Mouse (Mus musculus) heart, embryonic 13.5 days (tissue): ENCODE results near the gene Gon4l. TPM values are rescaled to one million over a fixed set of nuclear protein-coding genes. Genes with fewer than 3 reads are reported as not detected.
"Not testable (repeated sequence)": the region's sequence is repeated elsewhere in the genome, so short reads cannot be mapped to it uniquely, and the experiment has no call there.

Source experiments
- ATAC-seq: fragments of 200-750 bp; cut with Nextera tagmentation; 2 replicates; pipeline ENCODE4 v1.8.0; 2017; ENCODE audit warnings: moderate TSS enrichment; ENCODE audit not compliant: insufficient number of reproducible peaks, low FRiP score, low TSS enrichment; ENCODE audit errors: extremely low read depth
- H3K27ac ChIP-seq: fragments of 300-500 bp; sonication (generic); replicated peaks from 2 replicates; pipeline ENCODE4 v1.5.1; 2015; ENCODE audit warnings: moderate library complexity, mild to moderate bottlenecking, inconsistent platforms
- H3K27me3 ChIP-seq: fragments of 300-500 bp; sonication (generic); replicated peaks from 2 replicates; pipeline ENCODE4 v1.6.1; 2015; ENCODE audit warnings: mild to moderate bottlenecking, inconsistent platforms
- H3K36me3 ChIP-seq: fragments of 300-500 bp; sonication (generic); 2 replicates; pipeline ENCODE4 v1.6.1; 2015; ENCODE audit warnings: mild to moderate bottlenecking, inconsistent platforms
- H3K4me1 ChIP-seq: fragments of 300-500 bp; sonication (generic); 2 replicates; pipeline ENCODE4 v1.6.1; 2015; ENCODE audit warnings: inconsistent platforms
- H3K4me2 ChIP-seq: fragments of 300-500 bp; sonication (generic); 2 replicates; pipeline ENCODE4 v1.6.1; 2015; ENCODE audit warnings: inconsistent platforms, mild to moderate bottlenecking, moderate library complexity
- H3K4me3 ChIP-seq: fragments of 300-500 bp; sonication (generic); 2 replicates; pipeline ENCODE4 v1.5.1; 2015; ENCODE audit warnings: moderate library complexity, mild to moderate bottlenecking, inconsistent platforms
- H3K9ac ChIP-seq: fragments of 300-500 bp; sonication (generic); 2 replicates; pipeline ENCODE4 v1.6.1; 2015; ENCODE audit warnings: inconsistent platforms, mild to moderate bottlenecking, moderate library complexity
- H3K9me3 ChIP-seq: fragments of 300-500 bp; sonication (generic); 2 replicates; pipeline ENCODE4 v1.6.1; 2016; ENCODE audit warnings: inconsistent platforms
- WGBS: fragments of 180-500 bp; shearing (Covaris S2); methylation state at CpG from one replicate; pipeline ENCODE4 v1.1.7; 2015; ENCODE audit warnings: mixed read lengths; 5-methylcytosine and 5-hydroxymethylcytosine counted together
- polyA plus RNA-seq: library from polyadenylated mRNA; unstranded; fragments of >200 nt; fragmentation: Nextera tagmentation; extraction: Ambion mirVana; gene quantifications from 2 replicates; pipeline ENCODE4 v1.2.1, GENCODE M21; 2015

Gene Gon4l
- polyA plus RNA-seq: 6.4 and 7.4 TPM in 2 replicates

DNA sequence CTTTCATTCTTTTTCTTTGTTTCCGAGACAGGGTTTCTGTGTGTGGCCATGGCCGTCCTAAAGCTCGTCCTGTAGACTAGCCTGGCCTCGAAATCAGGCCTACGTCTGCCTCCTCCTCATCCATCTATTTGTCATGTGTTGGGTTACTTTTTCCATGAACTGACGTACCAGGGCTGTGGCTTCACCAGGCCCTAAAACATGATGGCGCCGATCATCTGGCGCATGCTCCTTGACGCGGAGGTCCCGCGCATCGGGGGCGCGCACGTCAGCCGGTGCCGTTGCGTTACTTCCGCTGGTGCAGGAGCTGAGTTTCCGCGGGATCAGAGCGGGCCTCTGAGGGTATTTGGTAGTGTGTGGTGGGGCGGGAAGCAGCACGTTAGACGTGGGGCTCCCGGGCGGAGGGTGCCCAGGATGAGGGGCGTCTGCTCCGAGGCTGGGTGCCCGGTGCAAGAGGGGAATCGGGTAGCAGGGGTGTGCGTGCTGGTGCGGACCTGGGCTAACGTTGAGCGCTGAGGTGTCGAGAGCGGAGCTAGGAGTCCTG lies at the start of gene Gon4l:
TSS of gene Gon4l (plus strand) at position 281 of the 541 bp plus-strand sequence.
- ATAC-seq: peak; percentile 42; the same call in 1 of the 2 replicates
- H3K4me1 ChIP-seq, H3K9me3 ChIP-seq, H3K27me3 ChIP-seq: not testable (repeated sequence)
- H3K9ac ChIP-seq: peak within 1 kb of the TSS; percentile 77
- peak within 1 kb of the TSS; percentile 50 for H3K4me3 ChIP-seq
- peak within 1 kb of the TSS; percentile 61; the same call in 1 of the 2 replicates for H3K27ac ChIP-seq
- peak within 1 kb of the TSS; percentile 63 for H3K4me2 ChIP-seq
- WGBS: 3% methylated on average over 31 of the region's 39 CpGs
- peaks cover 15% of the 10 kb centered on the region for H3K36me3 ChIP-seq

- H3K27me3 ChIP-seq, H3K27ac ChIP-seq, ATAC-seq, H3K9ac ChIP-seq, H3K4me1 ChIP-seq, H3K9me3 ChIP-seq, H3K4me3 ChIP-seq, H3K4me2 ChIP-seq: not testable (repeated sequence)
- WGBS: 71% methylated on average over 1 of the region's 4 CpGs
- H3K36me3 ChIP-seq: peaks cover 16% of the 10 kb centered on the region
These were observed 48.7 kb upstream of the Gon4l start for GRCm38 (mm10) chr3:88786323-88786722.

DNA sequence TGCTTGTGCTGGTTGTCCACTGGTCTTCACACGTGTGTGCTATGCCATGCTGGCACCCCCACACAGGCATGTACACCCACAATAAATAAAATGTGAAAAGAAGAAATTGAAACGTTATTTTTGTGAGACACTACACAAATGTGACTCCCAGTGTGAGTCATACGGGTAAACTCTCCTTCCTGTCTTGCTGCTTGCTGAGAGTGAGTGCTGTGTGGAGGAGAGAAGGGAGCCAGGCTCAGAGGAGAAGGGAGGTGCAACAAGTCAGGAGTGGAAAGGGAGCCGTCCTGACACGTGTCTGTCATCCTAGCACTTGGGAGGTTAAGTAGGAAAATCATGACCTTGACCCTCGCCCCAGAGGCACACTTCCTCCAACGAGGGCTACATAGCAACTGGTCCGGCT lies 48.2 kb upstream of the Gon4l start:
- H3K27ac ChIP-seq, H3K9me3 ChIP-seq, H3K4me2 ChIP-seq, ATAC-seq, H3K27me3 ChIP-seq, H3K4me1 ChIP-seq, H3K4me3 ChIP-seq, H3K9ac ChIP-seq: not testable (repeated sequence)
- no CpG with 5 or more reads among the region's 8 CpGs for WGBS
- H3K36me3 ChIP-seq: peaks cover 16% of the 10 kb centered on the region

GRCm38 (mm10) chr3:88788033-88788432 lies 47.0 kb upstream of the Gon4l start:
- peaks cover 16% of the 10 kb centered on the region for H3K36me3 ChIP-seq
- not testable (repeated sequence) for H3K4me3 ChIP-seq, H3K4me1 ChIP-seq, ATAC-seq, H3K4me2 ChIP-seq, H3K27ac ChIP-seq, H3K9ac ChIP-seq, H3K27me3 ChIP-seq, H3K9me3 ChIP-seq
- WGBS: 100% methylated on average over 1 of the region's 4 CpGs

DNA sequence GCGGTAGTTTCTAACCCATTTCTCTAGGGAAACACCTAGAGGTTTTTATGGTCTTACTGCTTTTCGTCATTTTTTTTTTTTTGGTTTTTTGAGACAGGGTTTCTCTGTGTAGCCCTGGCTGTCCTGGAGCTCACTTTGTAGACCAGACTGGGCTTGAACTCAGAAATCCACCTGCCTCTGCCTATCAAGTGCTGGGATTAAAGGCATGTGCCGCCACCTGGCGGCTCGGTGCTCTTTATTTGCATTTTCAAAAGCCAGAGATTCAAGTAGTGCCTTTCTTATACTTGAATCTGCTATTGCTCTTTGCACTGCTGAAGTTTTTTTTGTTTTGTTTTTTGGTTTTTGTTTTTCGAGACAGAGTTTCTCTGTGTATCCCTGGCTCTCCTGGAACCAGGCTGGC lies 37.5 kb upstream of the Gon4l start:
- not testable (repeated sequence) for H3K27me3 ChIP-seq, ATAC-seq, H3K4me1 ChIP-seq, H3K4me2 ChIP-seq, H3K9me3 ChIP-seq, H3K36me3 ChIP-seq, H3K4me3 ChIP-seq, H3K27ac ChIP-seq, H3K9ac ChIP-seq
- 88% methylated on average over 6 of the region's 6 CpGs for WGBS

- no peak overlapping the region for H3K9ac ChIP-seq
- H3K4me1 ChIP-seq: no peaks in the 10 kb centered on the region
- no peak for ATAC-seq
- H3K4me3 ChIP-seq: no peak overlapping the region
- no peaks in the 10 kb centered on the region for H3K9me3 ChIP-seq
- H3K4me2 ChIP-seq: no peak overlapping the region
- H3K27ac ChIP-seq: no peak overlapping the region
- 84% methylated on average over 5 of the region's 5 CpGs for WGBS
- H3K36me3 ChIP-seq: peaks cover 25% of the 10 kb centered on the region
- H3K27me3 ChIP-seq: no peaks in the 10 kb centered on the region
These were observed 31.0 kb upstream of the Gon4l start for GRCm38 (mm10) chr3:88803910-88804540.

- H3K4me1 ChIP-seq: no peaks in the 10 kb centered on the region
- 100% methylated on average over 1 of the region's 1 CpGs for WGBS
- H3K4me2 ChIP-seq: no peak overlapping the region
- H3K27me3 ChIP-seq: no peaks in the 10 kb centered on the region
- H3K9ac ChIP-seq: no peak overlapping the region
- no peak for ATAC-seq
- no peaks in the 10 kb centered on the region for H3K9me3 ChIP-seq
- no peak overlapping the region for H3K27ac ChIP-seq
- H3K36me3 ChIP-seq: peaks cover 41% of the 10 kb centered on the region
- H3K4me3 ChIP-seq: no peak overlapping the region
These were observed 9.3 kb upstream of the Gon4l start for GRCm38 (mm10) chr3:88825710-88826109.

DNA sequence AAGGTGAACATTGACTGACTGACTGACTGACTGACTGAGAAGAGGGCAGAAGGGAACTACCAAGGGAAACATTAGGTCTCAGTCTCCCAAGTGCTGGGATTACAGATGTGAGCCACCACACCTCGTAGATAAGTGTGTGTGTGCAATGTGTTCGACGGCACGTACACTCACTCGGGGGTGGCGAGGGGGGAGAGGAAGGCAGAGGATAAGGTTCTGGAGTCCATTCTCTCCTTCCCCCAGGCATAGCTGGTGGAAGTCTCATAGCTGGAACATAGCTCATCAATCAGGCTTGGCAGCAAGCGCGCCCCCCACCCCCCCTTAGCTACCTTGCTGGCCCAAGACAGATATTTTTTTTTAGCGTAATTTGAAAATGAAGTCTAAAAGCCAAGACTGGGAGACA lies 7.8 kb upstream of the Gon4l start:
- Histone ChIP-seq H3K4me3 (no peak overlapping the region), H3K27ac (no peak overlapping the region), H3K36me3 (peaks cover 36% of the 10 kb centered on the region), H3K4me1 (no peaks in the 10 kb centered on the region), H3K9ac (no peak overlapping the region), H3K9me3 (no peaks in the 10 kb centered on the region), H3K27me3 (no peaks in the 10 kb centered on the region), H3K4me2 (no peak overlapping the region)
- no peak for ATAC-seq
- WGBS: 83% methylated on average over 9 of the region's 9 CpGs

DNA sequence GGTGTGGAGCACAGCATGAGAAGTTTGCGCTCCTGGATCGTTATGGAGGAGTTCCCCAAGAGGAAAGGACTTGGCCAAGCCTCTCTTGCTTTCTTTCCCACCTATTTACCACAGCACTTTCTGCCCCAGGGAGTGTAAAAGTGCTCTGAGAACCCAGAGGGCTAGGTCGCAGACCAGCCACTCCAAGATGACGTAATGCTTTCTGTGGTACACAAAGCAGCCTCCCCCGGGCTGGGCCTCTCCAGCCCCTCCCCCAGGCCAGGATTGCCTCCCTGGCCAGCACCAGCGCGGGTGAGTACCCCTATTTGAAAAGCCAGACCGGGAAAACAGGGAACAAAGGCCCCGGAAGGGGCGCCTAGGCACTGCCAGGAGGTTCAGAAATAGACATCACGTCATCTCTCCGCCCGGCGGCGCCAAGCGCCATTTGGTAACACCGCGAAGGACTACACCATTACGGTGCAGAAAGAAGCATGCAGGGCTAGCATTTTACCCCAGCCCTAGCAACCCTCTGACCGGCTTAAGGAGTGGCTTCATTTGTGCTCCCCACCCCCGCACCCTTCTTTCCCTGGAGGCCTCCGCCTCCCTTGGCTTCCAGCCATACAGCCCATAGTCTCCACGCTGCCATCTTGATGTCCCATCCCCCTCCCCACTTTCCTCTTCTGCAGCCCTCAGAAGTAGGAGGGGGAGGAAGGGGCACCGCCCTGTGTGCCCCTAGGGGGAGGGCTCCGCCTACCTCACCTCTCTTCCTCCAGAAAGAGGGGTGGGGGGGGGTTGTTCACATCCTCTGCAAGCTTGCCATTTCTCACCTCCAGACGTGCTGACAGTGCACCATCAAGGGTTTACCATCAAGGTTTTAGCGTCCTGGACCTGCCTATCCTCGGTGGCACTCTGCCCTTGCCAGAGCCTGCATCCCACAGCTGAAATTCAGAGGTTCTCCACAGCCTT lies 3.6 kb upstream of the Gon4l start:
- peak; percentile 62; the same call in 1 of the 2 replicates for ATAC-seq
- not testable (repeated sequence) for H3K9me3 ChIP-seq, H3K4me1 ChIP-seq, H3K27me3 ChIP-seq
- Histone ChIP-seq H3K27ac (peak overlapping the region; percentile 83), H3K36me3 (peaks cover 11% of the 10 kb centered on the region), H3K9ac (peak overlapping the region; percentile 63), H3K4me3 (peak overlapping the region; percentile 42), H3K4me2 (peak overlapping the region; percentile 63)
- WGBS: 7% methylated on average over 23 of the region's 28 CpGs

DNA sequence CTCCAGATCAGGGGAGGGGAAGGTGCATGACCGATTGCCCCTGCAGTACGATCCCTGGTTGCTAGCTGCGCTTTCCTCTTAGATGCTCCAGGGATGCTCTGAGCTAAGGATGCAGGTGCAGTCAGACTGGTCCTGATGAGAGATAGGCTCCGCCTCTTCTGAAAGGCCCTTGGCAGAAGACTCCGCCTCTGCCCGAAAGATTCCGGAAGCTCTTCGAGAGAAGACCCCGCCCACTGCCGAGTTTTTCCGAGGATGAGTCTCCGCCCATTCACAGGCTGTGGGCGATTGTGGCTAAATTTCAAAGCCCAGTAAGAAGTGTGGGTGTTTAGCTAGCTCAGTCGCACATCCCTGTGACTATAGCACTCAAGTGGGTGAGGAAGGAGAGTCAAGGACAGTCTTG lies 2.6 kb upstream of the Gon4l start:
- H3K27ac ChIP-seq, H3K36me3 ChIP-seq, H3K4me3 ChIP-seq, H3K9ac ChIP-seq, H3K4me1 ChIP-seq, H3K9me3 ChIP-seq, H3K27me3 ChIP-seq: not testable (repeated sequence)
- ATAC-seq: peak; percentile 22
- peak overlapping the region; percentile 30 for H3K4me2 ChIP-seq
- 6% methylated on average over 14 of the region's 14 CpGs for WGBS

- Histone ChIP-seq H3K9me3 (no peaks in the 10 kb centered on the region), H3K36me3 (peaks cover 55% of the 10 kb centered on the region), H3K4me1 (no peaks in the 10 kb centered on the region), H3K27ac (no peak overlapping the region), H3K4me2 (no peak overlapping the region), H3K4me3 (no peak overlapping the region), H3K27me3 (no peaks in the 10 kb centered on the region), H3K9ac (no peak overlapping the region)
- ATAC-seq: no peak
- 87% methylated on average over 4 of the region's 4 CpGs for WGBS
These were observed 14.1 kb downstream of the Gon4l start for GRCm38 (mm10) chr3:88849172-88849571.
